Mouse (Mus musculus) kidney, adult 2 months (tissue): ENCODE measurements around the gene Gm44503.

ENCODE experiments used
- CTCF ChIP-seq: fragments of 200-500 bp; conservative IDR thresholded peaks from 2 replicates; pipeline ENCODE4 v1.5.1; 2011; ENCODE audit warnings: low read depth, mild to moderate bottlenecking, control low read depth, low read length, moderate library complexity, mixed read lengths; ENCODE audit not compliant: insufficient read depth, insufficient read length
- POLR2A ChIP-seq: fragments of 200-500 bp; IDR thresholded peaks from one replicate; pipeline ENCODE4 v1.6.1; 2011; ENCODE audit warnings: low read depth, low read length, control low read depth

DNA sequence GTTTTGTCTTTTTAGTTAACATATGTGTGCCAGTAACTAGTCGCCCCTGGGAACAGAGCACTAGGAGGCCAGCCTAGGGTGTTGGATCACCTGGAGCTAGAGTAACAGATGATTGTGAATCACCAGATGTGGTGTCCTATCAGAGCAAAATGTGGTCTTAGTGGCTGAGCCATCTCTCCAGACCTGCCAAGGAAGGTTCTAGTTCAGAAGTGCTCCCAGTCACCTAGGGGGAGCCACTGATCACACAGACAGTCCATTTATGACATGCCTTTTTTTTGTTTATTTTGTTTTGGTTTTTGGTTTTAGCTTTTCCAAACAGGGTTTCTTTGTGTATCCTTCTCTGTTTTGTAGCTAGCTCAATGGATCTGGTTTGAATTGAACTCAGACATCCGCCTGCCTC, 47.3 kb upstream of the Gm44503 start:
- no peak for TF ChIP-seq POLR2A
- no peak for TF ChIP-seq CTCF
